Mouse (Mus musculus): Measurements from ENCODE around the gene Nod1.

Nod1 gene

DNA sequence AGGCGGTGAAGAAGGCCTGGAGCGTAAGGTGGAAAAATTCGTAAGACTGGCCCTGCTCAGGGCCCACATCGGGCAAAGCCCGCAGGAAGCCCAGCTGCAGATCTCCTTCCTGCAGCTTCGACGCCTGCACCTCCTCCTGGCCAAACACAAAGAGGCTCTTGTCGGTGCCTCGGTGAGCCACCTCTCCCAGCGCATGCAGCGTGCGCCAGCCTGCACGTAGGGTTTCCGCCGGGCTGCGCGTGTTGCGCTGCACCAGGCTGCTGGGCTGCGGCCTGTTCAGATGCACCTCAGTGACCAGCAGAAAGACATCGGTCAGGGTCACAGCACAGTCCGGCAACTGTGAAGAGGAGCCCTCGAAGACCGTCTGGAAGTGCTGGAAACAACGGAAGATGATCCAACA, 28.7 kb downstream of the Nod1 start:
- in situ Hi-C loops (cut with MboI; ENCODE audit: unreplicated experiment in 2 of 2) = no loop called here

DNA sequence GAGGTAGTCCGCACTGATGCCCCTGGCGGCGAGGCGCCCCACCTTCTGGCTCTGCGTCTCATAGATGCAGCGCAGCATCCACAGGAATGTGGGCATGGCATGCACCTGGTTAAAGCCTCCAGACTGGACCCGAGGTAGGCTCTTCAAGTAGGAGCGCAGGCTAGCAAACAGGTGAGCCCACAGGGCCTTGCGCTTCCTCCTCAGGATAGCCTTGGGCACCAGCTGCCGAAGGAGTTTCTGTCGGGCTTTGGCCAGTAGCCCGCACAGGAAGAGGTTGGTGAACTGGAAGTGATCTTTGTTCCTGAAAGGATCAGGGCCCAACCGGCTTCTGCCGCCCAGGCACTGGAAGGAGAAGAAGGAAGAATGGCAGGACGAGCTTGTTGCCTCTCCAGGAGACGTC, 29.1 kb downstream of the Nod1 start:
- in situ Hi-C loops (cut with MboI; ENCODE audit: unreplicated experiment in 2 of 2) = no loop called here

DNA sequence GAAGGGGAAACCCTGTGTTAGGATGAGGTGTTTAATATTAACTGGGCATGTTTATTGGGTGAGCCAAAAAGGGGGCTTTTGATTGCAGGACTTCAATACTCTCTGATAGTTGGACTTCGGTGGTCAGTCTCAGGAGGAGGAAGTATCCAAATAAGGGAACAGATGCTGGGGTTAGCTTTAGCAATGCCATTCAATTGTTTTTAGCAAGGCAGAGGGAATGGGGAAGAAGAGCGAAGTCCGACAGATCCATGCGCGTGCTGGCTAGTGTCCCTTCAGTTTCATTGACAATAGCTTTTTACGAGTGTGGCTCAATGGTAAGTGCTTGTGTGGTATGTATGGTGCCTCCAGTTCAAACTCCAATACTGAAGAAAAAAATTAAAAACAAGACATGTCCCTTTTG, 31.3 kb downstream of the Nod1 start:
- in situ Hi-C loops (cut with MboI; ENCODE audit: unreplicated experiment in 2 of 2) = no loop called here

DNA sequence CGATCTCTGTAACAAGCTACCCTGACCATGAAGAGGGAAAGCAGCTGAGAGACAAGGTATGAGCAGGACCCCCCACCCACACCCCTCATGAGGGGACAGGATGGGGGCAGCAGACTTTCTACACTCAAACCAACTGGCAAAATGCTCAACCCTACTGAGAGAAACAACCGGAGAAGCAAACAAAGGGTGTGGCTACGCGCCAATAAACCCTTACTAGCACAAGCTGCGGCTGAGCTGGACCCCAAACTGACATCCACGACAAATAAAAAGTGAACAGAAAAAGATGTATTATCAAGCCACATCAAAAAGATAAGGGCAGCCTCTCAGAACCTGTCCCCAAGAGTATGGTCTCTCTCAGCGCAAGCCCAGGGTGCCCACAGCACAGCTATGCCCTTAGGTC, 32.3 kb downstream of the Nod1 start:
- in situ Hi-C loops (cut with MboI; ENCODE audit: unreplicated experiment in 2 of 2) = no loop called here

DNA sequence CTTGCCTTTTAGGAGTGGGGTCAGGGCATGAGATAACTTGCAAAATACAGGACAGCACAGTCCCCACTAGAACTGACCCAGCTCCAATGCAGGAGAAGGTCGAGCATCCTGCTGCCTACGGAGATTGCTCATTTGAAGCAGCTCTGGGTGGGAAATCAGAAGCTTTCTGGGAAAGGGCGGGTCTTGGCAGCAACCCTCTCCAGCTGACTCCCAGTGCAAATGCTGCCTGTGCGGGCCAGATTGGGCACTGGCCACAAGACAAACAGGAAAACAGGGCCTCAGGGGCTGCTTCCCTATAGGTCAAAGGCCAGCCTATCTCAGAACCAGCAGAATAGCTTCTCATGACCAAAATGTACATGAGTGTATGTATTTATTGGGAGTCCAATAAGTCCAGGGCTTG, 32.8 kb downstream of the Nod1 start:
- in situ Hi-C loops (cut with MboI; ENCODE audit: unreplicated experiment in 2 of 2) = no loop called here

DNA sequence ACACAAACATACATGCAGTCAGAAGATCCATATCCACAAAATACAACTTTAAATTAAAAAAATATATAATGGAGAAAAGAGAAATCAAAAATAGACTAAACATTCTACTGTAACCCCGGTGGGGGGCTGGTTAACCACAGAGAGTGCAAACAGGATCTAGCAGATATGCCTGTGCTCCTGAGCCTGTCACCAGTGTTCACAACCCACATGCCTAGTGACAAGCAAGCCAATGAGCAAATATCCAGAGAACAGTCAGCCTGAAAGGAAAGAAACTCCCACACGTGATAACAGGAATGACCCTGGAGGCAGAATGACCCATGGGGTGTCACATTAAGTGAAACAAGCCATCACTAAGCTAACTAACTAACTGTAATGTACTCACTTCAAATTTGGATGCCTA, 35.9 kb downstream of the Nod1 start:
- in situ Hi-C loops (cut with MboI; ENCODE audit: unreplicated experiment in 2 of 2) = no loop called here

DNA sequence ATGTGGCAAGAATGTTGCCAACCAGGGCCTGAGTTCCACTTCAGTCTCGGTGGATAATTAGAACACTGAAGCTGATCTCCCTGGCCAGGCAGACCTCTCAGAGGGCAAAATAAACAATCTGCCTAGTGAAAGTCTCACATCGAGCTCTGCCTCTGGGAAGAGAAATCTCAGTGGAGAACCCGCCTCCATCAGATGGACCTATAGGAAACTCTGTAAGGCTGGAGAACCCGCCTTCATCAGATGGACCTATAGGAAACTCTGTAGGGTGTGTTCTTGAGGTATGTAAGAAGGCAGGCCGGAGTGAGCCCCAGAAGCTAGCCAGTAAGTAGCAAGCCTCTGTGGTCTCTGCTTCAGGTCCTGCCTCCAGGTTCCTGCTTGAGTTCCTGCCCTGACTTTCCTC, 37.5 kb downstream of the Nod1 start:
- in situ Hi-C loops (cut with MboI; ENCODE audit: unreplicated experiment in 2 of 2) = no loop called here

DNA sequence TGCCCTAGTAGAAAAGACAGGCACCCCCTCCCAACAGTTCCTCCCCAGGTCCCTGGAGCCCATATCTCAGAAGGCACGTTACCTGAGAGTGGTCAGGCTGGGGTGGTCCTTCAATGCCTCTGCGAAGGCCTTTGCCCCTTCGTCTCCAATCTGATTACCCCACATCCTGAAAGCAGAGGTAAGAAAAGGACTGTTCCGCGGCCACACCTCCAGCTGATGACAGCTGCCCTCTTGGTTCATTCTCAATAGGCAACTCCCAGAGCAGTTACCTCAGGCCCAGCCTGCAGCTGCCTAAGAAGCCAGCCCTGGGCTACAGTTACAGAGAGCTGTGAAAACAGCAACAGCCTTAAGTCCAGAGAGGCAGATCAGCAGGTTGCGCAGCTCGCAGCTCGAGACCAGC, 38.1 kb downstream of the Nod1 start:
- in situ Hi-C loops (cut with MboI; ENCODE audit: unreplicated experiment in 2 of 2) = no loop called here

DNA sequence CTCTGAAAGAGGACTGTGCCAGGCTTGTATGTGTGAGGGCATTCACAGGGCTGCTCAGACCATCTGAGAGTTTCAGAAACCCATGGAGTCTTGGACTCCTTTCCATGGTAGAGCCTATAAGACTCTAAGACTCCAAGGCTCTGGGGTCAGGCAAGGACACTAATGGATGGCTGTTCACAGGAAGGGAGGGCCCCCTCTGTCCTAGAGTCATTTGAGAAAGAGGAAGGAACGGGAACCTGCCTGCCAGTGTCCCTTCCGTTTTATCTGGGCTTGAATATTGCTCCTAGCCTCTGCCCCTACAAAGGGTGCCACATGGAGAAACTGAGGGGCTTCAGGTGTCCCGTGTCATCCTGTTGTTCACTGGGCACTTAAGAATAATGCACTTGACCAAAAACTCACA, 38.5 kb downstream of the Nod1 start:
- in situ Hi-C loops (cut with MboI; ENCODE audit: unreplicated experiment in 2 of 2) = no loop called here

DNA sequence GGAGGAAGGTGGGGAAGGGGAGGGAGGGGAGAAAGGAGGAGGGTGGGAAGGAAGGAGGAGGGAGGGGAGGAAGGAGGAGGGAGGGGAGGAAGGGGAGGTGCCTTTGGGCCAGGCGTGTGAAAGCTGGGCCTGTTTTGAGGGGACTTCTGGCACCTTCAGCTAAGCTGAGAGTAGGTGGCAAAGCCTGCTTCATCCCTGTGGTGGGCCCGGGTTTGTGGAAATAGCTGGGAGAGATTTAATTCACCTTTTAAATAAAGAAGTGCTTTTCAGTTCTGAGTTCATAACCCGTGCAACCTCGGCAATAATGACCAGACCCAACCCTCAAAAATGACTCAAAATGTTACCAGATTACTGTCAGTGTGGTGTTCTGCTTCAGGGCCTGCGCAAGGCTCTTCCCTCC, 39.2 kb downstream of the Nod1 start:
- in situ Hi-C loops (cut with MboI; ENCODE audit: unreplicated experiment in 2 of 2) = no loop called here

DNA sequence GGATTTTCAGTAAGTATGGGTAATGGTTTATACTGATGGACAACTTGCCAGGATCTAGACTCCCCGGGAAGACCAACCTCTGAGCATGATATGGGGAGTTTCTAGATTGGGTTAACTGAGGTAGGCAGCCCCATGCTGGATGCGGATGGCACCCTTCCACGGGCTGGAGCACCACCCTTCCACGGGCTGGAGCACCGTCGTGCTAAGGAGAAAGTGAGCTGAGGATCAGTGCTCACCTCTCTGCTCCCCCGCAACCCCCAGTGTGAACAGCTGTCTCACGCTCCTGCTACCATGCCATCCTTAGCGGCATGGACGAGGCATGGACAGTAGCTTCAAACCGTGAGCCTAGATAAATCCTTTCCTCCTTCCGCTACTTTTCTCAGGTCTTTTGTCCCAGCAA, 39.9 kb downstream of the Nod1 start:
- in situ Hi-C loops (cut with MboI; ENCODE audit: unreplicated experiment in 2 of 2) = no loop called here

DNA sequence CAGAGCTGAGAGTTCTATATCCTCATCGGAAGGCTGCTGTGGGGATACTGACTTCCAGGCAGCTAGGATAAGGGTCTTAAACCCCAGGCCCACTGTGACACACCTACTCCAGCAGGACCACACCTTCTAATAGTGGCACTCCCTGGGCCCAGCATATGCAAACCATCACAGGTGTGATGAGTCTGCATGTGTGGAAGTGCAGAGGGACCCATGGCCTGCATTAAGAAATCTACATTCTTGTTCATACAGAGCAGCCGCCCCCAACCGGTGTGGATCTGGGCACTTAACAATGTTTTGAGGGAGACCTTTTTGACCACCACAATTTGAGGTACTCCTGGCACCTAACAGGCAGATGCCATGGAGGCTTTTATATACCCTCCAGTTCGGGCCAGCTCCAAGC, 40.8 kb downstream of the Nod1 start:
- in situ Hi-C loops (cut with MboI; ENCODE audit: unreplicated experiment in 2 of 2) = no loop called here

DNA sequence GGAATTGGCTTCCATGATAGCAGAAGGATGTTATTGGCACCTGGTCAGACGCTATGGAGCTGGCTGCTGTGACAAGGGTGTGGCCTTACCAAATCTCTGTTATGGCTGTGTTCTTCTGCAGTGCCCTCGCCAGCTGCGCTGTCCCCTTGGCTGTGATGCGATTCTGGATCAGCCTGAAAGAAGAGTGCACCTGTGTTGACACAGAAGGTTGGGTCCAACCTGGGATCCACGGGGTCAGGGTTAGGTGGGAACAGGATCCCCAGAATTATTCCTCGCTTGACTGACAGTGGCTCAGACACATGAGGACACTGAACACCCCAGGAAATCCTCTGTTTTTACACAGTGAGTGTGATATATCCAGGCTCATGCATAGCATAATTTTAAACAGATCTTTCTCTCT, 44.5 kb downstream of the Nod1 start:
- in situ Hi-C loops (cut with MboI; ENCODE audit: unreplicated experiment in 2 of 2) = loop anchor here in 1 of 2 experiments (10.0 kb wide), 1 partner anchor 223 kb away; no protein-coding TSS in a partner anchor

DNA sequence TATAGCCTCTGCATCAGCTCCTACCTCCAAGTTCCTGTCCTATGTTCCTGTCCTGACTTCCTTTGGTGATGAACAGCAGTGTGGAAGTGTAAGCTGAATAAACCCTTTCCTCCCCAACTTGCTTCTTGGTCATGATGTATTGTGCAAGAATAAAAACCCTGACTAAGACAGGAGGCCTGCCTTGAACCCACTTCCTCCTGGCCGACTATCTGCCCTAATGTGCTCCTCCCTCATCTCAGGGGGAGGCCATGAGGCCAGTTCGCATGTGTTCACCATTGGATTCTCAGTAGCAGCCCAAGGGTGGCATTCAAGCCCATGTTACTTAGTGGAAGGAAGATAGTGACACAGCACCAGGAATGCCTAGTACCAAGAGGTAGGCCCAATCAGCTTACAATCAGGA, 45.5 kb downstream of the Nod1 start:
- in situ Hi-C loops (cut with MboI; ENCODE audit: unreplicated experiment in 2 of 2) = loop anchor here in 1 of 2 experiments (10.0 kb wide), 1 partner anchor 222 kb away; no protein-coding TSS in a partner anchor

DNA sequence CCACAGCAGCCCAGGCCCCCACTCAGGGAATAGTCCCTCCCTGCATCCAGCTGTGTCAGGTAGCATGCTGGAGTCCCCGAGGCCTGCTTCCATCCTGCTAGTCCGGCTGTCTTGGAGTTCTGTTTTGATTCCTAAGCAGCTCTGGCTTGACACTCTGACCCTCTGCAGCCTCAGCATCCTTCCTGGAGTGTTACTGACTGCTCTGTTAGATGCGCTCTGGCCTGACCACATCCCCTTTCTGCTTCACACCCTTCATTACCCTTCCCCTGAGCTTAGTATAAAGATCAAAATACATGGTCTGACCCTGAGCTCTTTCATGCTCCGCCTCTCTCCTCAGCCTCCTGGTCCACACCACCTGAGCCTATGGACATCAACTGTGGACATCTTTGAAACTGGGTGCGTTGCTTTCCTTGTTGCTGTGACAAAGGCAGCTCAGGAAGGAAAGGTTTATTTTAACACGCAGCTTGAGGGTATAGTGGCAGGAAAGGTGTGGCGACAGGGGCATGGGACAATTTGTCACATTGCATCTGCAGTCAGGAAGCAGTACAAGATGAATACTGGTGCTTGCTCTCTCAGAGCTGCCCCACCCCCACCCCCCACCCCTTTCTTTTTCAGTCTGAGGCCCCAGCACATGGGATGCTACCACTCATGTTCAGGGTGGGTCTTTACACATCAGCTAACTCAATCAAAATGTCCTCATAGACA, 46.5 kb downstream of the Nod1 start:
- in situ Hi-C loops (cut with MboI; ENCODE audit: unreplicated experiment in 2 of 2) = loop anchor here in 1 of 2 experiments (10.0 kb wide), 1 partner anchor 221 kb away; no protein-coding TSS in a partner anchor

DNA sequence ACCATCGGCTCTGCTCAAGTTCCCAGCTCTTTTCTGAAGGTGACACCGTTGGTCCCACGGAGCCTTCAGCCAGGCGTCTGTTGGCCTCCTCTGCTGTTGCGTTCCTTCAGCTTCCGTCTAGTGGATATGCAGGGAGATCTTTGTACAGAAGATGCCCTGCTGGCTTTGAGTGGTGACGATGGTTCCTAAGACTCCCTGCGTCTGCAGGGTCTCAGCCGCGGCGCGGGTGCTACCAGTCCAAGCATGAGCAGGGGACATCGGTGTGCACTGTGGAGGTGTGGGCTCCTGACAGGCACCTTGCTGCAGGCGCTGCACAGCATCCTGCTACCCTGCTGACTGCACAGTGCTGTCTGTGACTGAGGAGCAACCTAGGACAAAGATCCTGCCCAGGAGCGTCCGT, 47.9 kb downstream of the Nod1 start:
- in situ Hi-C loops (cut with MboI; ENCODE audit: unreplicated experiment in 2 of 2) = loop anchor here (5.0 to 10.0 kb wide), 5 partner anchors 68 to 322 kb away; partner anchors contain the start of gene Ggct (in 1 of the 2)

DNA sequence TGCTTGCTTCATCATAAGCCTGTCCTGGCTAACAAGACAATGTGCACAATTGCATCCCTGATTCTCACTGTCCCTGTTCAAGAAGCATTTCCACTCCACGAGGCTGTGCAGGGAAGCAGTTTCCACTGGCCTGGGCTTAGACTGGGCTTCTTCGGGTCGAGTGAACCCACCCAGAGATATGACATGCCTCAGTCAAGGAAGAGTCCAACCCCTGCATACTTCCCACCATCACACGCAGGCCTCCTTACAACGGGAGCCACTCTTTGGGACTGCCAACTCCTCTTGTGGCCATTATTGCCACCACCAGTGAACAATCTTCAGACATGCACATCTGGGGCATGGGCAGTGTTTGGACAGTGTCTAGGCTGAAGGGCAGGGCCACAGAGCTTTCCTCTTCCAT, 53.9 kb downstream of the Nod1 start:
- in situ Hi-C loops (cut with MboI; ENCODE audit: unreplicated experiment in 2 of 2) = loop anchor here (5.0 to 10.0 kb wide), 4 partner anchors 74 to 334 kb away; partner anchors contain the start of genes Ggct (in 1 of the 2) and Znrf2 (in 1 of the 2)

DNA sequence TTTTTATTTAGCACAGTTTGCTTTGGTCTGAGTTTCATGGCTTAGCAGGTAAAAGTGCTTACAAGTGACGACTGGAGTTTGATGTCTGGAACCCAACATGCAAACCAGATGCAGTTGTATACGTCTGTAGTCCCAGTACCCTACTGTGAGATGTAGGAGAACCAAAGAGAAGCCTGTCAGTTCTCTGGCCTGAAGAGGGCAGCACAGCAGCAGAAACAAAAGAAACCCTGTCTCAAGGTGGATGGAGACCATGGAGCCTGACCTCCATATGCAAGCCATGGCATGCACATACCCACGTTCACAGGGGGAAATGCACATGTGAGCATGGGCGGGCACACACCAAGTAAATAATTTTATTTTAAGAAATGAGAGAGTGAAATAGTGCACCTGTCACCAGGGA, 54.9 kb downstream of the Nod1 start:
- in situ Hi-C loops (cut with MboI; ENCODE audit: unreplicated experiment in 2 of 2) = loop anchor here (5.0 to 10.0 kb wide), 4 partner anchors 75 to 333 kb away; partner anchors contain the start of genes Ggct (in 1 of the 2) and Znrf2 (in 1 of the 2)

DNA sequence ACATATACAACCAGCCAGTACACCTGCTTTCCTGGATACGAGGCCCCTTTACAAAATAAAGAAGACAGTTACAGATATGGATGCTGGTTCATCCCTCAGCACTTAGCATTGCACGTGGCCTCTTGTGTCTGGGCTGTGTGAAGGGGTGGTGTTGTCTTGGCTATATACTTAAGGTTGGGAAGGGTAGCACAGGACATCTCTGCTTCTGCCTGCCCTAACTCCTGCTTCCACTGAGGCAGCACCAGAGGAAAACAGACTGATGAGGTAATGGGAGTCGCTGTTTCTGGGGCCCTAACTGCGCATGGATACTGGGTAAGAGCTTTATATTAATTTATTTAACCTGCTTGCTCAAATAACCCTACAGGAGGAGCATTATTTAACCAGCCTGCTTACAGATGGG, 55.5 kb downstream of the Nod1 start:
- in situ Hi-C loops (cut with MboI; ENCODE audit: unreplicated experiment in 2 of 2) = loop anchor here (5.0 to 10.0 kb wide), 4 partner anchors 75 to 332 kb away; partner anchors contain the start of genes Ggct (in 1 of the 2) and Znrf2 (in 1 of the 2)

DNA sequence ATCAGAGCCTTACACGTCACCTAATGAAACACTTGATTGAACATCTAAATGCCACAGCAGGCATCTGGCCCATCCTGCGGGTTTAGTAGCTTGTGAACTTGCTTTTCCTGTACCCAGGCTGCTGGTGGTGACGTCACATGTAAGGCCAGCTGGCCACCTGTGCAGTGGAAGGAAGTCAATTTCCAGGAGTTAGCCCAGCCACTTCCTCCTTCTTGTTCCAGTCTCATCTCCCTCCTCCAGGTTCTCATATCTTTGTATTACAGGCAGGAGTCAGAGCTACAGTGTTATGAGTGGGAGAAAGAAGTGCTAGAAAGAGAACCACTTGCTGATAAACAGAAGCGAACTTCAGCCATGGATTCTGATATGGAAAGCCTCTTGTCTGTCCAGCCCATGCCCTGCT, 56.2 kb downstream of the Nod1 start:
- in situ Hi-C loops (cut with MboI; ENCODE audit: unreplicated experiment in 2 of 2) = loop anchor here (5.0 to 10.0 kb wide), 4 partner anchors 76 to 331 kb away; partner anchors contain the start of genes Ggct (in 1 of the 2) and Znrf2 (in 1 of the 2)

DNA sequence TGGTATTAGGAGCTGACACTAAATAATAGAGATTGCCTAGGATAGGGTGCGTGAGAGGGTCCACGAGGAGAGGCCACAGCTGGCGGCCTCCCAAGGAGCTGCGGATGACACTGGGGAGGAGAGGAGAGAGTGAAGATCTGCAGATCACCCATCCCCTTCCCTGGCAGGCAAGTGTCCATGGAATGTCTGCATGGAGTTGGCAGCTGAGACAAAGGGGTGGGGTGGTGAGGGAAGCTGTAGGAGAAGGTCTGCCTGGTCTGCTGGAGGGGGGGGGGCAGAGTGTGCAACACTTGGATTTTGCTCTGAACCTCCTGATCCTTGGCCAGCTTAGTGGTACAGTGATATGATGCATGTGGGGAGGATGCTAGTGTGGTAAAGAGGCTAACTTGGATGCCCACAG, 57.4 kb downstream of the Nod1 start:
- in situ Hi-C loops (cut with MboI; ENCODE audit: unreplicated experiment in 2 of 2) = loop anchor here (5.0 to 10.0 kb wide), 4 partner anchors 77 to 330 kb away; partner anchors contain the start of genes Ggct (in 1 of the 2) and Znrf2 (in 1 of the 2)
